Mouse (Mus musculus): ENCODE measurements around the gene Ptgir.

The Ptgir gene

GRCm38 (mm10) chr7:16891641-16892351, 14.5 kb upstream of the Ptgir start, which contains the start of gene Gng8:
Gene Gng8 (plus strand): TSS chr7:16891786.
- in situ Hi-C loops (cut with MboI; ENCODE audit: low sequenced_read_pairs): no loop called here

- in situ Hi-C loops (cut with MboI; ENCODE audit: low sequenced_read_pairs): no loop called here
Observed at GRCm38 (mm10) chr7:16892352-16892730, 13.9 kb upstream of the Ptgir start.

GRCm38 (mm10) chr7:16893612-16894011, 12.7 kb upstream of the Ptgir start:
- in situ Hi-C loops (cut with MboI; ENCODE audit: low sequenced_read_pairs): no loop called here

GRCm38 (mm10) chr7:16894279-16894678, 12.0 kb upstream of the Ptgir start:
- in situ Hi-C loops (cut with MboI; ENCODE audit: low sequenced_read_pairs): no loop called here

- in situ Hi-C loops (cut with MboI; ENCODE audit: low sequenced_read_pairs): no loop called here
Observed at GRCm38 (mm10) chr7:16895000-16895399, 11.3 kb upstream of the Ptgir start.

GRCm38 (mm10) chr7:16895511-16895910, 10.8 kb upstream of the Ptgir start:
- in situ Hi-C loops (cut with MboI; ENCODE audit: low sequenced_read_pairs): no loop called here

- in situ Hi-C loops (cut with MboI; ENCODE audit: low sequenced_read_pairs): no loop called here
Observed at GRCm38 (mm10) chr7:16900526-16900925, 5.8 kb upstream of the Ptgir start.

- in situ Hi-C loops (cut with MboI; ENCODE audit: low sequenced_read_pairs): no loop called here
Observed at GRCm38 (mm10) chr7:16903439-16903955, 2.8 kb upstream of the Ptgir start.

GRCm38 (mm10) chr7:16904120-16904675, 2.1 kb upstream of the Ptgir start:
- in situ Hi-C loops (cut with MboI; ENCODE audit: low sequenced_read_pairs): no loop called here

GRCm38 (mm10) chr7:16905491-16906021, 734 bp upstream of the Ptgir start:
- in situ Hi-C loops (cut with MboI; ENCODE audit: low sequenced_read_pairs): no loop called here

- in situ Hi-C loops (cut with MboI; ENCODE audit: low sequenced_read_pairs): no loop called here
Observed at GRCm38 (mm10) chr7:16906889-16907559, 734 bp downstream of the Ptgir start.

- in situ Hi-C loops (cut with MboI; ENCODE audit: low sequenced_read_pairs): no loop called here
Observed at GRCm38 (mm10) chr7:16907842-16908241, 1.6 kb downstream of the Ptgir start.

- in situ Hi-C loops (cut with MboI; ENCODE audit: low sequenced_read_pairs): no loop called here
Observed at GRCm38 (mm10) chr7:16908367-16908766, 2.1 kb downstream of the Ptgir start.

GRCm38 (mm10) chr7:16908859-16909258, 2.6 kb downstream of the Ptgir start:
- in situ Hi-C loops (cut with MboI; ENCODE audit: low sequenced_read_pairs): no loop called here

- in situ Hi-C loops (cut with MboI; ENCODE audit: low sequenced_read_pairs): no loop called here
Observed at GRCm38 (mm10) chr7:16909909-16910308, 3.6 kb downstream of the Ptgir start.

GRCm38 (mm10) chr7:16911904-16912303, 5.6 kb downstream of the Ptgir start:
- in situ Hi-C loops (cut with MboI; ENCODE audit: low sequenced_read_pairs): no loop called here

- in situ Hi-C loops (cut with MboI; ENCODE audit: low sequenced_read_pairs): no loop called here
Observed at GRCm38 (mm10) chr7:16912360-16912759, 6.1 kb downstream of the Ptgir start.

GRCm38 (mm10) chr7:16913806-16914452, 7.6 kb downstream of the Ptgir start:
- in situ Hi-C loops (cut with MboI; ENCODE audit: low sequenced_read_pairs): no loop called here

- in situ Hi-C loops (cut with MboI; ENCODE audit: low sequenced_read_pairs): no loop called here
Observed at GRCm38 (mm10) chr7:16914453-16915343, 8.4 kb downstream of the Ptgir start.

All from CH12F3 (cell line).